Mouse (Mus musculus) heart, embryonic 10.5 days (tissue): ENCODE measurements around the gene Tmem168. TPM values are rescaled to one million over a fixed set of nuclear protein-coding genes. Genes with fewer than 3 reads are reported as not detected.
A peak's percentile ranks its signal among the peaks of the same experiment; 100 is the strongest.

Experiments
- DNase-seq: peaks from one replicate; pipeline ENCODE4 v3.0.0-alpha.2; 2017; ENCODE audit warnings: low spot score
- H3K27ac ChIP-seq: fragments of 300-500 bp; sonication (generic); 2 replicates; pipeline ENCODE4 v1.5.1; 2016; ENCODE audit warnings: mild to moderate bottlenecking
- H3K27me3 ChIP-seq: fragments of 300-500 bp; sonication (generic); 2 replicates; pipeline ENCODE4 v1.6.1; 2016; ENCODE audit warnings: mild to moderate bottlenecking; ENCODE audit not compliant: poor library complexity, insufficient read depth, severe bottlenecking
- H3K36me3 ChIP-seq: fragments of 300-500 bp; sonication (generic); 2 replicates; pipeline ENCODE4 v1.6.1; 2016; ENCODE audit warnings: mild to moderate bottlenecking, moderate library complexity
- H3K4me1 ChIP-seq: fragments of 300-500 bp; sonication (generic); 2 replicates; pipeline ENCODE4 v1.6.1; 2016; ENCODE audit warnings: mild to moderate bottlenecking
- H3K4me3 ChIP-seq: fragments of 300-500 bp; sonication (generic); 2 replicates; pipeline ENCODE4 v1.5.1; 2016; ENCODE audit warnings: mild to moderate bottlenecking, moderate library complexity
- H3K9me3 ChIP-seq: fragments of 300-500 bp; sonication (generic); 2 replicates; pipeline ENCODE4 v1.6.1; 2016; ENCODE audit warnings: mild to moderate bottlenecking, moderate library complexity
- WGBS: fragments of 180-500 bp; shearing (Covaris S2); methylation state at CpG from one replicate; pipeline ENCODE4 v1.1.7; 2016; 5-methylcytosine and 5-hydroxymethylcytosine counted together
- polyA plus RNA-seq: library from polyadenylated mRNA; unstranded; fragments of >200 nt; fragmentation: Nextera tagmentation; extraction: Ambion mirVana; gene quantifications from 2 replicates; pipeline ENCODE4 v1.2.1, GENCODE M21; 2016

Gene Tmem168
- polyA plus RNA-seq, 1 experiment from 2014 or later, result 29.1 TPM

DNA sequence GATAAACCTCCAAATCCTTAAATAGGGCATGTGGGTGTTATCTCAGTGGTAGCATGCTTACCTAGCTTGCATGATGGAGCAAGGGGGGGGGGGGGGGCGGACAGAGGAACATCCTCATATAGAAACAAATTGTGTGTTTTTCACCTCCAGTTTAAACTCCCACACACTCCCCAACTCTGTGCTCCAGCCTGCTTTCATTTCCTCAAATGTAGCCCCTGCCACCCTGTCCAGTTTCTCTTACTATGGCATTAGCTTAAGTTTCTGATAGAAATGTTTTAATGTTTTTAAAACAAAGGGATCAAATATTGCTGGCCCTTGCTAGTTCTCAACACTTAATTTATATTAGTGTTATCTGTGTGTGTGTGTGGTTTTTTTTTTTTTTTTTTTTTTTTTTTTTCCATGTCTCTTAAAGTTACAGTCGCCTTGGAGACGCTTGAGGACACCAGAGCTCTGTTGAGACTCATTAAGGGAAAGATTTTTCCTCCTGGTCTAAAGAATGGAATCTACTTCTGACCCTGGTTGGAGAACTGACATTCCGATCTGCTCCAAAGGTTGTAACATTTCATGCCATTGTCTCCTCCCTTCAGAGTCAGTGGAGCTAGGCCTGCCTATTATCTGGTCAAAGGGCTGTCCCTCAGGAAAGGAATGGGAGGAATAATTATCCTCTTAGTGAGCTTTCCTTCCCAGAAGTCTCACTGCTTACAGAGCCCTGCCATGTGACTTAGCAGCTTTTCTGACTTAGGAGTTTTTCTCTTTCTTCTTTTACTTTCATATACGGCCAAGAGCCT, 1.6 kb upstream of the Tmem168 start:
- Histone ChIP-seq H3K4me1 (peaks cover 15% of the 10 kb centered on the region), H3K9me3 (no peaks in the 10 kb centered on the region), H3K27ac (no peak overlapping the region), H3K4me3 (no peak overlapping the region), H3K36me3 (no peaks in the 10 kb centered on the region), H3K27me3 (no peaks in the 10 kb centered on the region)
- 72% methylated on average over 5 of the region's 5 CpGs for WGBS
- DNase-seq, result no peak

DNA sequence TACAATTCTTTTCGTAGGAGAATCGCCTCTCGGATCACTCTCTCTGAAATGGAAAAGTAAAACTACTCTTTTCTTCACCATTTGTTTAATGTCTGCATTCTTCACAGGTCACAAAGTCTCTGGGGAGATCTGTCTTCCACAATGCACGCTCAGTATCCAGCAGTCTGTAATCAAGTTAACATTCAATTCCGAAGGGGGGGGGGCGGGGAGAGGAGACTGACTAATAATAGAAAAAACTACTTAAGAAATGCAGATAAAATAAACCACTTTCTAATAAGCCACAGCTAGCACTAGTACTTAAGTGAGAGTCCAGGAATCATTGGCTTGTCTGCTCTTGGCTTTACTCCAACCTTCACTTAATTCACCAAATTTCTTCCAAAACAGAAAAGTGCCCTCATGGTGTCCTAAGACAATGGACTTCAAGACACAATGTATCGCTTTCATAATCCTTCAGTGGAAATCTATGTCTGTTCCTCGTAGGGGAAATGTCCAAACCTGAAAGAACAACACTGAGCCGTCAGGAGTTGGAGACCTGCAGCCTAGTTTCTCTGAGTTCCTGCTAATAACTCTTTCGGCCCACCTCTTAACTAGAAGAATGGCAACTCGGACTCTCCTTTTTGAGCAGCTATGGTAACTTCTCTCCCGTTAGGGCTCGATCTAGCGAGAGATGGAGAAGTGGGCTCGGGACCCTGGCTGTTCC, 829 bp downstream of the Tmem168 start:
- 14% methylated on average over 15 of the region's 15 CpGs for WGBS
- H3K4me1 ChIP-seq, result peaks cover 15% of the 10 kb centered on the region
- DNase-seq, result no peak
- H3K27ac ChIP-seq, result peak overlapping the region; percentile 99
- peaks cover 13% of the 10 kb centered on the region; the same call in 1 of the 2 replicates for H3K36me3 ChIP-seq
- no peaks in the 10 kb centered on the region for H3K9me3 ChIP-seq
- H3K27me3 ChIP-seq, result no peaks in the 10 kb centered on the region
- H3K4me3 ChIP-seq, result peak overlapping the region; percentile 79

DNA sequence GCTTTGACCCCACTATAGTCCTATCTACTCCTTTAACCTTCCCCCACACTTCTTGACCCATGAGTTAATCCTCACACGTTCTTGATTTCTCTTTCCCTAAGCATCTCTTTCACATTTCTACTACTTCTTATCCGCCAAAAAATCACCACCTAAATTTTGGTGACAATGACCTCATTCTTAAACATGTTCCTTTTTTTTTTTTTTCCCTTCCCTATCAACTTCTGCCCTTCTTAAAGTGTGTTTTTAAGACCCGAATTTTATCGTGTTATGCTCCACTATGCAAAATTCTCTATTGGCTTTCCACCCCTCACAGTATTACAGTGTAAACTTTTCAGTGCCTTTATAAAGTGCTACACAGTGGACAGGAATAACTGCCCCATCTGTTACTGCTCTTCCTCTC, 1.5 kb downstream of the Tmem168 start:
- no peaks in the 10 kb centered on the region for H3K27me3 ChIP-seq
- H3K9me3 ChIP-seq, result no peaks in the 10 kb centered on the region
- peak overlapping the region; percentile 99 for H3K27ac ChIP-seq
- H3K4me1 ChIP-seq, result peaks cover 20% of the 10 kb centered on the region
- 81% methylated on average over 4 of the region's 4 CpGs for WGBS
- peaks cover 13% of the 10 kb centered on the region; the same call in 1 of the 2 replicates for H3K36me3 ChIP-seq
- H3K4me3 ChIP-seq, result peak overlapping the region; percentile 79
- DNase-seq, result no peak

DNA sequence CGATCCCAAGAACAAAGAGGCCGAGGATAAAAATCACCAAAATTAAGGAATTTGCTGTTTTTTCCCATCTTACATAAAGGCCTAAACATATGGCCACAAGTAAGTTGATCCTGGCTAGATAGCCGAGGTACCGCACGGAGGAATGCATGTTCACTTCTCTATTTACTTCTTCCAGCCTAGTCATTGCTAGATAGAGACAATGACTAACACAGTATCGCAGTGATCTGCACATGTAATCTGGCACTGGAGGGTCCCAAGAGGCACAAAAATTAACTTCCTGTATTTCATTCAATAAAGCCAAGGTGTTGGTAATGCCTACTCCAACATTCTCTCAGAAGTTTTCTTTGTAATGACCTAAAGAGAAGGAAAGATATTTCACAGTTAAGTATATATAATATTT, 4.8 kb downstream of the Tmem168 start:
- no peak for DNase-seq
- Histone ChIP-seq H3K4me1 (peaks cover 18% of the 10 kb centered on the region), H3K27me3 (no peaks in the 10 kb centered on the region), H3K27ac (no peak overlapping the region), H3K4me3 (no peak overlapping the region), H3K36me3 (peaks cover 13% of the 10 kb centered on the region; the same call in 1 of the 2 replicates), H3K9me3 (no peaks in the 10 kb centered on the region)
- 93% methylated on average over 6 of the region's 6 CpGs for WGBS

DNA sequence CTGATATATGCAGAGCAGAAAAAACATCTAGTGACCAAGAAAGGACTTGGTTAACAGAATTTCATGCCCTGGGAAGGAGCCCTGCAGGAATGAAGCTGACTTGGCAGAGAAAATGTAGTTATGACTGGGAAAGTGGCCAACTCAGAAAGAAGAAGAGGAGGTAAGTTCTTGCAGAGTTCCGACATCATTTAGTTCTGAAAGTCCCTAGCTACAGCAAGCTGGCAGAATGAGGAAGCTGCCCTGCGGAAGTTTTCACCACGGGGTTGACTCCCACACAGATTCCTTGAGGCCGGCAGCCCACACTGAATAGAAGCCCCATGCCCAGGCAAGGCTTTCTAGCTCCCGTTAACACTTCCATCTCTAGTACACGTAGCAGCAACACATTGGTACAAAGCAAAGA, 6.3 kb downstream of the Tmem168 start:
- Histone ChIP-seq H3K4me3 (no peak overlapping the region), H3K9me3 (no peaks in the 10 kb centered on the region), H3K27me3 (no peaks in the 10 kb centered on the region), H3K27ac (no peak overlapping the region), H3K36me3 (peaks cover 13% of the 10 kb centered on the region; the same call in 1 of the 2 replicates), H3K4me1 (peaks cover 10% of the 10 kb centered on the region)
- 75% methylated on average over 6 of the region's 6 CpGs for WGBS
- peak; percentile 79 for DNase-seq

DNA sequence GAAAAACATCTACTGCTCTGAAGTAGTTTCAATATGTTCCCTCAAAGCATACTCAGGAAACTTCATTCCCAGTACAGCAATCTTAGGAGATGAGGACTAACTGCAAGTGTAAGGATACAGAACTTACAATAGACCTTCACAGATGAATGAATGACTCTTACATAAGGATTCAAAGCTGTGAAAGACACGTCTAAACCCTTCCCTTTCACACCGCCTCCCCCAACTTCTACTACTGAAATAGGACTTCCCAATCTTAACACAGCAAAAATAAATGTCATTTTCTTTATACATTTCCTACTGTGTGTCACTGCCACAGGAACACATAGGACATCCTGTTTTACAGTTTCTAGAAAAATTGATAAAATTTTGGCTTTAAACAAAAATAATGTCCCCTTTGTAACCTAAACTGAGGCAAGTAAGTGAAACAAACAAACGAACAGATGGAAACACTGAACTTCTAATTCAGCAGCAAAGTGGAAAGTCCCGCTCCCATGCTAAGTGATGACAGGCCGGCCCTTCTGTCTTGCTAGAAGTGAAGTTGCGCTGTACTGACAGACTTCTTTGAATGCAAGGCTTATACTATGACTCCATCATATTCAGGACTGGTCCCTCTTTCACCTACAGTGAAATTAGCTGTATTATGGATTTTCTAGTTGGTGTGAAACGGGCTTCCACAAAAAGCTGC, 9.5 kb downstream of the Tmem168 start:
- WGBS, result 77% methylated on average over 7 of the region's 7 CpGs
- H3K27ac ChIP-seq, result no peak overlapping the region

DNA sequence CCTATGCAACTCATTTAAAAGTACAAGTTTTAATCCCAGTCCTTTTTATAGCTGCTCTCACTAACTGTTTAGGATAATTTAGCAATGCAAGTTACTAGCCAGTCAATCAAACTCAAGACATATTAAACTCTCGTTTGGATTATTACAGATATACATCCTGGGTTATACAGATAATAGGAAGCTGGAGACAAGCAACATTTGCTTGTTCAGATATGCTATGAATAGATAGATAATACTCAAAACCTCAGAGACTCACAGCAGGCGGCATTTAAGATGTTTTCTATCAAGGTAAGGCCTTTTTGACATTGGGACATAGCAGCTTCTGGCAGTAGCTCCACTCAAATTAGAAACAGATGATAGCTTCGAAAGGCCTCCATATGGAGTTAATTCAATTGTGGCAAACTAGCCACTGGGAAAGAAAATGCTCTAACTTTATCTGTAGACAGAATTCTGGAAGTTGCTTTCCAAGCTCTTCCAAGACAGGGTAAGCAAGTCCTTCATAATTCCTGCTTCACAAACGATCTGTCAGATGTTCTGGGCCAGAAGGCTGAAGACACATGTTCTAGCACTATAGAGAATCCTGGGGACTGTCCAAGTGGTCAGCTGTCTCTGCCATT, 15.1 kb downstream of the Tmem168 start:
- WGBS, result 75% methylated on average over 4 of the region's 4 CpGs
- peaks cover 53% of the 10 kb centered on the region for H3K36me3 ChIP-seq
- no peak overlapping the region for H3K27ac ChIP-seq
- H3K4me3 ChIP-seq, result no peak overlapping the region
- no peaks in the 10 kb centered on the region for H3K9me3 ChIP-seq
- H3K4me1 ChIP-seq, result no peaks in the 10 kb centered on the region
- DNase-seq, result no peak
- no peaks in the 10 kb centered on the region for H3K27me3 ChIP-seq

More for the DNA sequence above, 9.5 kb downstream of the Tmem168 start:
- Histone ChIP-seq H3K36me3 (peaks cover 25% of the 10 kb centered on the region), H3K4me1 (0 out of 2 replicates have a peak, but pooled peaks cover 4% of the 10 kb centered on the region), H3K9me3 (no peaks in the 10 kb centered on the region), H3K4me3 (no peak overlapping the region), H3K27me3 (no peaks in the 10 kb centered on the region)
- no peak for DNase-seq

DNA sequence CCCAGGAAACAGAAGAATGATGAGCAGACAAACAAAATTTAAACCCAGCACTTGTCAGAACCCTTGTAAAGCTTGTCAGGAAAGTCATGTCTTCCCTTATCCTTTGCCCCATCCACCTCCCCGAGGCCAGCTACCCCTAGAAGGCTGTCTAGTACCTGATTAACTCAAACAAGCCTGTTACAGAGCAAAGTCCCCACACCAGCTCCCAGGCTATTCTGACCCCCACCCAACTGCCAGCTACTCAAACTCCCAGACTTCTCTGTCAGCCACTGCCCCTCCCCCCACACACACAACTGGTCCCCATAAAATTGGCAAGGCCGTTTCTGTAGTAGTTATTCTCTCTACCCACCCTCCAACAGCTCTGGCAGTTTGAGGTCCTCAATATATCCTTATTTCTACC, 21.3 kb downstream of the Tmem168 start:
- H3K4me1 ChIP-seq, result peaks cover 9% of the 10 kb centered on the region; the same call in 1 of the 2 replicates
- peaks cover 47% of the 10 kb centered on the region for H3K36me3 ChIP-seq
- H3K27ac ChIP-seq, result no peak overlapping the region
- H3K4me3 ChIP-seq, result no peak overlapping the region
- no peak for DNase-seq
- no peaks in the 10 kb centered on the region for H3K27me3 ChIP-seq
- 22% methylated on average over 2 of the region's 2 CpGs for WGBS
- H3K9me3 ChIP-seq, result no peaks in the 10 kb centered on the region

DNA sequence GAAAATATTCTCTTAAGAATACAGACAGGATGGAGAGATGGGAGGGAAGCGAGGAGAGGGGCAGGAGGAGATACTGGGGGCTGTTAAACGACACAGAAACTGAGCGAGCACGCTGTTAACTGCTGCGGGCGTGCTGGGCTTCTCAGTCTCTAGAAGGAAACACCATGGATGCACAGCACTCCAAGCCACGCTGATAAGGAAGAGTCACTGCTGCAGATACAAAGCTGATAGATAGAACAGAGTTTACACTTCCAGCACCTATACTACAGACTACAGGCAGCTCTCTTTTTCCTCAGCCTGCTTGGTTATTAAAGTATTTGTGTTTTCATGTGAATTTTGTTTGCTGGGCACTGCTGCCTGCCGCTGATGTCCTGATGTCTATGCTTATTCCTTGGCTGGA, 21.7 kb downstream of the Tmem168 start:
- Histone ChIP-seq H3K9me3 (no peaks in the 10 kb centered on the region), H3K36me3 (peaks cover 44% of the 10 kb centered on the region), H3K4me1 (peaks cover 9% of the 10 kb centered on the region; the same call in 1 of the 2 replicates), H3K27me3 (no peaks in the 10 kb centered on the region), H3K27ac (no peak overlapping the region), H3K4me3 (no peak overlapping the region)
- 30% methylated on average over 8 of the region's 8 CpGs for WGBS
- no peak for DNase-seq

DNA sequence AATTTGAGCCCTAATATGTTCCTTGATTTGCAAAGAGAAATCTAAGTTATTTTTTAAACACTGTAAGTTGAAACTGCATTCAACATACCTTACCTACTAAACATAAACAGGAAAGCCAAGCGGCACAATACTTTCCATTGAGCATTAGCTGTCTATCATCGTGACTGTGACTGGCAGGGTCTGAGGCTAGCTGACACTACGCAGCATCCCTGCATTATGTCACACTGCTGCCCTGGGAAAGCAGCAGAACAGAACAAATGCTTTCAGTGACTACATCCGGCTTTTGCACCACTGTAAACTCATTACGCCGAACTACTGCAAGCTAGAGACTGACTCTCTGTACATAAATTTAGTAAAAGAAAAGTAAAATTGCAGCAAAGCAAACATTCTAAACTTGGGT, 23.1 kb downstream of the Tmem168 start:
- Histone ChIP-seq H3K27me3 (no peaks in the 10 kb centered on the region), H3K4me1 (peaks cover 9% of the 10 kb centered on the region; the same call in 1 of the 2 replicates), H3K4me3 (no peak overlapping the region), H3K27ac (no peak overlapping the region), H3K9me3 (no peaks in the 10 kb centered on the region), H3K36me3 (peaks cover 39% of the 10 kb centered on the region)
- no peak for DNase-seq
- WGBS, result 70% methylated on average over 6 of the region's 6 CpGs

DNA sequence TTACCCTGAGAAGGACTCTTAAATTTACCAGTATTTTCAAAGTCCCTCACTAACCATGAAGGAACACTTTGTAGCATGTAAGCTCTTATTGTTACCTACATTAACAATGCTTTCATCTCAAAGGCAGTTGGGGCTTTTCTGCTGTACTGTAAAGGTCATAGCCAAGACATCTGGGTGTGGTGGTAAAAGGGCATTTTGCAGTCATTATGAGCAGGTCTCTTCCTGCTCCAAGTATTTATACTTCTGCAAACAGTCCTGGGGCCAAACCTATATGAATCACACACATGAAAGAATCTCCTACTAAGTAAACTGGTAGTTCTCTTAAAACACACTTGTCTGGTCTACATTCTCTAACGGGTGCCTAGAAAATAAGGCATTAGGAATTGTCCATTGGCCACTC, 25.8 kb downstream of the Tmem168 start:
- Histone ChIP-seq H3K36me3 (peaks cover 39% of the 10 kb centered on the region), H3K4me3 (no peak overlapping the region)
- 94% methylated on average over 1 of the region's 1 CpGs for WGBS

DNA sequence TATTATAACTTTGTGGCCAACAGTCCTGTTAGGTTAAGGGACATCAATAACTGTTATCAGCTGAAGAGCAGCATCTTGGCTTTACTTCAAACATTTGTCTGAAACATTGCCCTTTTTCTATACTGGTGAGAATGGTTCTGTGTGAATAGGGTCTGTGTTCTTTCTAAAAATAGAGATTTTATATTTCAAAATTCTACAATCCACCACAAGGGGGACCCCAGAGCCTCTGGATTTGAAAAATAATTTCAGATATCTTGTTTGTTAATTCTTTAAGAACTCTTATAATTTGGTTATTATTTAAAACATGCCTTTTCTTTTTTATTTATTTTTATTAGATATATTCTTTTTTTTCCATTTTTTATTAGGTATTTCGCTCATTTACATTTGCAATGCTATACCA, 42.2 kb downstream of the Tmem168 start:
- H3K4me1 ChIP-seq, result no peaks in the 10 kb centered on the region
- H3K27ac ChIP-seq, result no peak overlapping the region
- no peak for DNase-seq
- no peaks in the 10 kb centered on the region for H3K27me3 ChIP-seq
- H3K36me3 ChIP-seq, result no peaks in the 10 kb centered on the region
- no peaks in the 10 kb centered on the region for H3K9me3 ChIP-seq
- H3K4me3 ChIP-seq, result no peak overlapping the region
- WGBS, result 78% methylated on average over 1 of the region's 1 CpGs

More for the DNA sequence above, 25.8 kb downstream of the Tmem168 start:
- Histone ChIP-seq H3K27ac (no peak overlapping the region), H3K4me1 (peaks cover 9% of the 10 kb centered on the region; the same call in 1 of the 2 replicates), H3K27me3 (no peaks in the 10 kb centered on the region), H3K9me3 (no peaks in the 10 kb centered on the region)
- no peak for DNase-seq
